Mouse (Mus musculus) heart, adult 2 months (tissue): ENCODE data around the gene Pde4d. TPM values are rescaled to one million over a fixed set of nuclear protein-coding genes. Genes with fewer than 3 reads are reported as not detected.

Experiments used
- DNase-seq, 2 experiments: peaks; one replicate each; pipeline ENCODE4 v3.0.0; 2021
- H3K27ac ChIP-seq: fragments of 200-600 bp; 2 replicates; pipeline ENCODE4 v1.8.1; 2022
- H3K27me3 ChIP-seq: fragments of 200-500 bp; 2 replicates; pipeline ENCODE4 v1.6.1; 2012; ENCODE audit warnings: mild to moderate bottlenecking, low read length, inconsistent platforms, mixed read lengths; ENCODE audit not compliant: control insufficient read depth, insufficient read depth
- H3K36me3 ChIP-seq: fragments of 200-500 bp; 2 replicates; pipeline ENCODE4 v1.6.1; 2012; ENCODE audit warnings: low read length, inconsistent platforms; ENCODE audit not compliant: control insufficient read depth, insufficient read depth
- H3K4me1 ChIP-seq: fragments of 200-500 bp; 2 replicates; pipeline ENCODE4 v1.6.1; 2011; ENCODE audit warnings: low read length; ENCODE audit not compliant: control insufficient read depth, insufficient read depth
- H3K4me3 ChIP-seq: fragments of 200-600 bp; 2 replicates; pipeline ENCODE4 v1.8.1; 2022
- H3K79me2 ChIP-seq: fragments of 200-500 bp; replicated peaks from 2 replicates; pipeline ENCODE4 v1.6.1; 2012; ENCODE audit warnings: mild to moderate bottlenecking, inconsistent platforms, low read length, moderate library complexity, mixed read lengths; ENCODE audit not compliant: control insufficient read depth, insufficient read depth
- H3K9ac ChIP-seq: fragments of 200-500 bp; 2 replicates; pipeline ENCODE4 v1.6.1; 2012; ENCODE audit warnings: low read depth, mild to moderate bottlenecking, control low read depth, inconsistent platforms, low read length, mixed read lengths
- CTCF ChIP-seq: fragments of 200-600 bp; IDR thresholded peaks from 2 replicates; pipeline ENCODE4 v1.8.1; 2022; ENCODE audit warnings: antibody characterized with exemption, mild to moderate bottlenecking, moderate library complexity
- EP300 ChIP-seq: fragments of 200-500 bp; IDR thresholded peaks from 2 replicates; pipeline ENCODE4 v1.6.1; 2011; ENCODE audit warnings: low read depth, low read length, control low read depth; ENCODE audit not compliant: insufficient read depth
- POLR2A ChIP-seq: fragments of 200-500 bp; IDR thresholded peaks from 2 replicates; pipeline ENCODE4 v1.6.1; 2011; ENCODE audit warnings: mild to moderate bottlenecking, low read depth, low read length, control low read depth; ENCODE audit not compliant: insufficient read depth
- WGBS: fragments of 180-500 bp; shearing (Covaris S2); methylation state at CpG from one replicate; pipeline ENCODE4 v1.1.7; 2018; 5-methylcytosine and 5-hydroxymethylcytosine counted together
- intact Hi-C: fragments of 180-260 bp; cut with DNase I; formaldehyde crosslinking; loops from one replicate; pipeline ENCODE4 v1.15.1; 2025
- polyA plus RNA-seq: library from polyadenylated mRNA; depleted of rRNA; stranded (reverse); fragments of >200 nt; gene quantifications from 2 replicates; pipeline ENCODE4 v1.2.3, GENCODE M21; 2012
- total RNA-seq, 2 experiments: library from RNA; stranded (reverse); gene quantifications; 2 replicates each; pipeline ENCODE4 v1.2.3; 2021

The Pde4d gene
- total and polyA plus RNA-seq, 3 experiments = 11.5 to 40.1 (median 38.1) TPM

DNA sequence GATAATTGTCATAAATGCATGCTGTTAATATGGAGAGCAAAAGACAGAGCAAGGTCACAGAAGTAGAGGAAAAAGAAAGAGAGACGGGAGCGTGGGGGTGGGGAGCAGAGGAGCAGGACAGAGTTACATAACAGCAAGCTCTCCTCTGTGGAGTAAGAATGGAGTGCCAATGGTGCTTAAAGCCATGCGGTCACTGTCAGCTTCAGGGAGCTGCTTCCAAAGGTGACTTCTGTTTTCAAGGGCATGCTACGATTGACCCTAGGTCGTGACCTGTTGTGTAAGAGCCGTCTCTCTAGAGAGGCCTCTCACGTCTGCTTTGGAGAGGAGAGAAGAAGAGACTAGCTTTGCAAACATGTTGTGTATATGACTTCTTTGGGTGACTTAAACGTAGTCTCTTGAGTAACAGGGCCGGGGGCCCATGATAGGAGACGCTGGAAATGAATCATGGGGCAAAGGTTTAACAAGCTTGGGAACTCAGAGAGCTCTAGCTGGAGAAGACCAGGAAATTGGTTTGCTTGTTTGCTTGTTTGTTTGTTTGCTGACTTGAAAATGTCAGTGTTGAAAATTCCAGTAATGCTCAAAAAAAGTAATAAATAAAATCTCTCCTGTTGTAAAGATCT lies 1186.3 kb downstream of the Pde4d start:
- no peak overlapping the region for H3K27ac ChIP-seq
- peaks cover 1% of the 10 kb centered on the region; the same call in 1 of the 2 replicates for H3K4me1 ChIP-seq
- 84% methylated on average over 10 of the region's 10 CpGs for WGBS

DNA sequence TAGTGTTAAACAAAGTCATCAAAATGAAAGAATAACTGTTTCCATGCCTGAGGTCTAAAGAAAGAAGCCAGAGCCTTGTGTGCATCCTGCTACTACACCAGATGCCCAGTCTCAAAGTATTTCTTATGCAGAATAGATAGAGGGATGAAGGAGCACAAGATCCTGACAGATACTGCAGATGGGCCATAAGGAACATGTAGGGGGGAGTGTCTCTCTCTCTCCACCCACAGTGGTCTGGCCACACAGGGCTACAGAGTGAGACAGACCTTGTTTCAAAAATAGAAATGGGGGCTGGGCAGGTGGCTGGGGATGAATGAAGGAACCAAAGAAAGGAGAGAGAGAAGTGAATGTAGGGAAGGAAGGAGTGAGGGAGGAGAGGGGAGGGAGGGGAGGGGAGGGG lies 1188.5 kb downstream of the Pde4d start:
- Histone ChIP-seq H3K27me3 (no peaks in the 10 kb centered on the region), H3K4me1 (no peaks in the 10 kb centered on the region), H3K4me3 (no peak overlapping the region), H3K36me3 (no peaks in the 10 kb centered on the region), H3K79me2 (no peaks in the 10 kb centered on the region), H3K9ac (no peak overlapping the region), H3K27ac (no peak overlapping the region)
- no peak for TF ChIP-seq POLR2A
- no peak for TF ChIP-seq EP300
- no peak for TF ChIP-seq CTCF
- intact Hi-C loops = no loop called here
- DNase-seq = no peak

More for the DNA sequence above, 1186.3 kb downstream of the Pde4d start:
- H3K27me3 ChIP-seq = no peaks in the 10 kb centered on the region
- H3K4me3 ChIP-seq = no peak overlapping the region
- intact Hi-C loops = no loop called here
- no peaks in the 10 kb centered on the region for H3K36me3 ChIP-seq
- no peak for DNase-seq
- TF ChIP-seq CTCF = no peak
- no peak for TF ChIP-seq EP300
- TF ChIP-seq POLR2A = no peak
- H3K79me2 ChIP-seq = no peaks in the 10 kb centered on the region
- no peak overlapping the region for H3K9ac ChIP-seq

DNA sequence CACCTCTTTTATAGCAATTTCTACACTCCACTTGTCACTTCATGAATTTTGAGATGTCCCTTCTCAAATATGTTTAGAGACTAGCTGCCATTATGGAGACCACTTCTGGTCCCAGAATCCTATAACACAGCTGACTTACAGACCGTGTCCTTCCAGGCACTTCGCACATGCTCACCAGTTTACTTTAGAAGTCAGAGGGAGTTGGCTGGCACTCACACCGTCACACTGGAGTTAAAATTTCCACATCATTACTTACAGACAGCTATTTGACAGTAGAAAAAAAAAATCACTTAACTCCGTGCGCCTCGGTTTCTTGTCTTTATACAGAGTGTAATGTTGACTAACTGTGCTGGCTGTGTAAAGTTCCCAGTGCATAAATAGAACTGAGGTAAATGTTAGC lies 1189.5 kb downstream of the Pde4d start:
- TF ChIP-seq CTCF (no peak), POLR2A (no peak), EP300 (no peak)
- intact Hi-C loops = no loop called here
- Histone ChIP-seq H3K27ac (no peak overlapping the region), H3K4me1 (no peaks in the 10 kb centered on the region), H3K36me3 (no peaks in the 10 kb centered on the region), H3K9ac (no peak overlapping the region), H3K27me3 (no peaks in the 10 kb centered on the region), H3K4me3 (no peak overlapping the region), H3K79me2 (no peaks in the 10 kb centered on the region)
- 90% methylated on average over 6 of the region's 6 CpGs for WGBS
- no peak for DNase-seq

DNA sequence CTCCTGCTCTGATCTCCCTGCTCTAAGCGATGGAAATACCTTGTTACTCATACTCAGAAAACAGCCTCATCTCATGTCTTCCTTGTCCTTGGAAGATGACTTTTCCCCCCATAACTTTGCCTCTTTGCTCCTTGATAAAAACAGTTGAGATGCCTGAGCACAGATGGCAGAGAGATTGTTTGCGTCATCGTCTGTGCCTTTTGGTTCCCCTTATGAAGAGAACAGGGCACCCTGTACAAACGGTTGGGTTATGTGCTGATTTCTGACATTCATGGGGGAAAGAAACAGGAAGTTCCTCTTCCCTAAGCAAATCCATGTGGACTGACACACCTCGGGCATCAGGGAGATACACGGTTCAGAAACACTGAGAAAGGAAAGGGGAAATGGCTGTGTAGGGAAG lies 1191.8 kb downstream of the Pde4d start:
- no peak for TF ChIP-seq POLR2A
- no peak for TF ChIP-seq CTCF
- TF ChIP-seq EP300 = no peak
- Histone ChIP-seq H3K4me3 (no peak overlapping the region), H3K9ac (no peak overlapping the region), H3K27me3 (no peaks in the 10 kb centered on the region), H3K4me1 (no peaks in the 10 kb centered on the region), H3K27ac (no peak overlapping the region), H3K79me2 (no peaks in the 10 kb centered on the region), H3K36me3 (no peaks in the 10 kb centered on the region)
- 47% methylated on average over 6 of the region's 6 CpGs for WGBS
- no peak for DNase-seq
- intact Hi-C loops = no loop called here

DNA sequence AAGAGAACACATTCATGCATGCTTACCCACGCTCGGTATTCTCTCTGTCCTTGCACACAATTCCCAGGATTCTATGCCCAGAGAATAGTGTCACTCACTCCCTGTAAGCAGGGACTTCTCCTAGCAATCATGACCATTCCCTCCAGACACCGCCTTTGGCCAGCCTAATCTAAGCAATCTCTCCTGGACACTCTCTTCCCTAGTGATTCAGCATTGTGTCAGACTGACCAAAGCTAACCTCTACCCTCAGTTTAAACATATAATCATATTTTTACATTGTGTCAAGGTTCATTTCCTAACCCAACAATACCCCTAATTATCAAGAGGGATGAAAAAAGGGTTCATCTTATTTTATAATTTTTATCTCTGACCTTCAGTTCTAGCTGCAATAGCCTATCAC lies 1193.7 kb downstream of the Pde4d start:
- TF ChIP-seq CTCF (no peak), EP300 (no peak), POLR2A (no peak)
- intact Hi-C loops = no loop called here
- no peaks in the 10 kb centered on the region for H3K27me3 ChIP-seq
- DNase-seq = no peak
- H3K79me2 ChIP-seq = no peaks in the 10 kb centered on the region
- no peaks in the 10 kb centered on the region for H3K4me1 ChIP-seq
- no peak overlapping the region for H3K27ac ChIP-seq
- no peak overlapping the region for H3K4me3 ChIP-seq
- no peaks in the 10 kb centered on the region for H3K36me3 ChIP-seq
- H3K9ac ChIP-seq = no peak overlapping the region
- 62% methylated on average over 3 of the region's 3 CpGs for WGBS

DNA sequence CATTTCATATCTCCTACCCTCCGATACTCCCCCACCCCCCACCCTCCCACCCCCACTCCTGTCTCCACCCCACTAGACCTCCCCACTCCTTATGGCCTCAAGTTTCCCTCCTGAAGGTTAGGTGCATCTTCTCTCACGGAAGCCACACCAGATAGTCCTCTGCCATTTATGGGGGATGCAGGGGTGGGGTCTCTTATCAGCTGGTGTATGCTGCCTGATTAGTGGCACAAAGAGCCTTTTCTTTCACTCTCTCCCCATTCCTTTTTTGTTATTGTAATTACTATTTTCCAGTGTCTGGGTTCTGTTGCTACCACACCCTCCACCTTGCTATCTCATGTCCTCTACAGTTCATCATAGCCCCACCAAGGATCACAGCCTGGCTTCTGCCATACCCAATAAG lies 1194.3 kb downstream of the Pde4d start:
- no peaks in the 10 kb centered on the region for H3K4me1 ChIP-seq
- no peak overlapping the region for H3K4me3 ChIP-seq
- intact Hi-C loops = no loop called here
- TF ChIP-seq EP300 (no peak), POLR2A (no peak), CTCF (no peak)
- H3K79me2 ChIP-seq = no peaks in the 10 kb centered on the region
- no peak overlapping the region for H3K27ac ChIP-seq
- whole genome bisulfite sequencing = 74% methylated on average over 2 of the region's 2 CpGs
- H3K36me3 ChIP-seq = no peaks in the 10 kb centered on the region
- no peak for DNase-seq
- no peak overlapping the region for H3K9ac ChIP-seq
- no peaks in the 10 kb centered on the region for H3K27me3 ChIP-seq
